Mouse (Mus musculus) heart, embryonic 15.5 days (tissue): ENCODE data around the gene Gldn. TPM values are rescaled to one million over a fixed set of nuclear protein-coding genes. Genes with fewer than 3 reads are reported as not detected.

Experiments used
- polyA plus RNA-seq: library from polyadenylated mRNA; unstranded; fragments of >200 nt; fragmentation: Nextera tagmentation; extraction: Ambion mirVana; gene quantifications from 2 replicates; pipeline ENCODE4 v1.2.1, GENCODE M21; 2015

Gene Gldn
- polyA plus RNA-seq, 1 experiment from 2014 or later: not detected

Other genes with a start within 250 kb of the Gldn start
- 0.32 and 0.53 TPM in 2 replicates for gene Tnfaip8l3, start 218.1 kb upstream of the Gldn start, polyA plus RNA-seq
- not detected in 2 replicates for gene Cyp19a1, start 18.4 kb upstream of the Gldn start, polyA plus RNA-seq
- gene Dmxl2, start 215.1 kb downstream of the Gldn start, polyA plus RNA-seq: 7.2 and 7.5 TPM in 2 replicates